Mouse (Mus musculus): Measurements from ENCODE around the gene Bsdc1. TPM values are rescaled to one million over a fixed set of nuclear protein-coding genes. Genes with fewer than 3 reads are reported as not detected.
"Not testable (repeated sequence)": the region's sequence is repeated elsewhere in the genome, so short reads cannot be mapped to it uniquely, and the experiment has no call there.

Gene Bsdc1
- polyA plus RNA-seq, 1 experiment from 2014 or later, result 22.1 TPM

GRCm38 (mm10) chr4:129528901-129529300, 67.5 kb downstream of the Bsdc1 start:
- H3K4me1 ChIP-seq (replicated peaks); H3K4me2 ChIP-seq (replicated peaks); ATAC-seq; H3K9ac ChIP-seq; H3K27ac ChIP-seq; H3K4me3 ChIP-seq (replicated peaks); H3K9me3 ChIP-seq; H3K27me3 ChIP-seq (replicated peaks): not testable (repeated sequence)
- 92% methylated on average over 6 of the region's 6 CpGs for WGBS
- H3K36me3 ChIP-seq, result peaks cover 38% of the 10 kb centered on the region

Other genes starting within 250 kb of the Bsdc1 start
- gene C77080, start 200.2 kb upstream of the Bsdc1 start, polyA plus RNA-seq (2015; fragmentation: Nextera tagmentation; extraction: Ambion mirVana), result 9.7 and 10.3 TPM in 2 replicates
- gene Sync, start 174.0 kb upstream of the Bsdc1 start, polyA plus RNA-seq (2015; fragmentation: Nextera tagmentation; extraction: Ambion mirVana), result 1.2 TPM in 2 replicates
- 310 and 386 TPM in 2 replicates for gene Rbbp4, start 126.2 kb upstream of the Bsdc1 start, polyA plus RNA-seq (2015; fragmentation: Nextera tagmentation; extraction: Ambion mirVana)
- gene Zbtb8os, start 125.9 kb upstream of the Bsdc1 start, polyA plus RNA-seq (2015; fragmentation: Nextera tagmentation; extraction: Ambion mirVana), result 58.0 and 62.6 TPM in 2 replicates
- 15.1 and 15.4 TPM in 2 replicates for gene Zbtb8a, start 83.5 kb upstream of the Bsdc1 start, polyA plus RNA-seq (2015; fragmentation: Nextera tagmentation; extraction: Ambion mirVana)
- gene Zbtb8b, start 20.7 kb upstream of the Bsdc1 start, polyA plus RNA-seq (2015; fragmentation: Nextera tagmentation; extraction: Ambion mirVana), result 1.1 and 1.2 TPM in 2 replicates
- not detected in 2 replicates for gene Tssk3, start 29.4 kb downstream of the Bsdc1 start, polyA plus RNA-seq (2015; fragmentation: Nextera tagmentation; extraction: Ambion mirVana)
- not detected in 2 replicates for gene Fam229a, start 29.6 kb downstream of the Bsdc1 start, polyA plus RNA-seq (2015; fragmentation: Nextera tagmentation; extraction: Ambion mirVana)
- 432 and 487 TPM in 2 replicates for gene Marcksl1, start 52.0 kb downstream of the Bsdc1 start, polyA plus RNA-seq (2015; fragmentation: Nextera tagmentation; extraction: Ambion mirVana)
- 200 and 203 TPM in 2 replicates for gene Hdac1, start 81.1 kb downstream of the Bsdc1 start, polyA plus RNA-seq (2015; fragmentation: Nextera tagmentation; extraction: Ambion mirVana)
- 7.6 and 9.7 TPM in 2 replicates for gene Lck, start 112.1 kb downstream of the Bsdc1 start, polyA plus RNA-seq (2015; fragmentation: Nextera tagmentation; extraction: Ambion mirVana)
- 3.0 and 3.3 TPM in 2 replicates for gene Fam167b, start 117.0 kb downstream of the Bsdc1 start, polyA plus RNA-seq (2015; fragmentation: Nextera tagmentation; extraction: Ambion mirVana)
- gene Eif3i, start 139.1 kb downstream of the Bsdc1 start, polyA plus RNA-seq (2015; fragmentation: Nextera tagmentation; extraction: Ambion mirVana), result 270 and 281 TPM in 2 replicates
- gene Tmem234, start 139.1 kb downstream of the Bsdc1 start, polyA plus RNA-seq (2015; fragmentation: Nextera tagmentation; extraction: Ambion mirVana), result 170 and 198 TPM in 2 replicates
- 1.1 and 2.1 TPM in 2 replicates for gene Dcdc2b, start 152.7 kb downstream of the Bsdc1 start, polyA plus RNA-seq (2015; fragmentation: Nextera tagmentation; extraction: Ambion mirVana)
- gene Iqcc, start 157.5 kb downstream of the Bsdc1 start, polyA plus RNA-seq (2015; fragmentation: Nextera tagmentation; extraction: Ambion mirVana), result 24.9 and 26.7 TPM in 2 replicates
- gene Ccdc28b, start 162.4 kb downstream of the Bsdc1 start, polyA plus RNA-seq (2015; fragmentation: Nextera tagmentation; extraction: Ambion mirVana), result 37.9 and 44.4 TPM in 2 replicates
- gene Txlna, start 179.5 kb downstream of the Bsdc1 start, polyA plus RNA-seq (2015; fragmentation: Nextera tagmentation; extraction: Ambion mirVana), result 57.4 and 60.8 TPM in 2 replicates
- 14.1 and 14.2 TPM in 2 replicates for gene Kpna6, start 211.2 kb downstream of the Bsdc1 start, polyA plus RNA-seq (2015; fragmentation: Nextera tagmentation; extraction: Ambion mirVana)
- 9.3 and 9.4 TPM in 2 replicates for gene Tmem39b, start 235.3 kb downstream of the Bsdc1 start, polyA plus RNA-seq (2015; fragmentation: Nextera tagmentation; extraction: Ambion mirVana)

Data from intestine, embryonic 15.5 days (tissue).